Mouse (Mus musculus): ENCODE results near the gene Grm5. TPM values are rescaled to one million over a fixed set of nuclear protein-coding genes. Genes with fewer than 3 reads are reported as not detected.

Gene Grm5
- polyA plus RNA-seq, 1 experiment: not detected

GRCm38 (mm10) chr7:87834669-87835068, 250.7 kb downstream of the Grm5 start:
- WGBS: 90% methylated on average over 4 of the region's 4 CpGs
- H3K36me3 ChIP-seq (ENCODE audit: control insufficient read depth, insufficient read depth, low read length): no peaks in the 10 kb centered on the region
- no peaks in the 10 kb centered on the region for H3K4me1 ChIP-seq (replicated peaks; ENCODE audit: control insufficient read depth, insufficient read depth, low read length)
- TF ChIP-seq POLR2A (IDR thresholded peaks at IDR 0.05; ENCODE audit: control insufficient read depth, extremely low read depth, insufficient read depth, low read length, poor library complexity): no peak
- no peak for TF ChIP-seq CTCF (IDR thresholded peaks at IDR 0.05; ENCODE audit: borderline replicate concordance, control insufficient read depth, extremely low read depth, insufficient read depth, low read length, poor library complexity)
- no peak overlapping the region for H3K27ac ChIP-seq (ENCODE audit: control insufficient read depth, insufficient read depth, low read length)
- H3K4me3 ChIP-seq (ENCODE audit: control insufficient read depth, insufficient read depth, low read length): no peak overlapping the region
- no peak for DNase-seq
- no peaks in the 10 kb centered on the region for H3K27me3 ChIP-seq (ENCODE audit: control insufficient read depth, insufficient read depth, low read length)

GRCm38 (mm10) chr7:87838579-87838978, 254.6 kb downstream of the Grm5 start:
- no peak overlapping the region for H3K27ac ChIP-seq (ENCODE audit: control insufficient read depth, insufficient read depth, low read length)
- no peak for TF ChIP-seq CTCF (IDR thresholded peaks at IDR 0.05; ENCODE audit: borderline replicate concordance, control insufficient read depth, extremely low read depth, insufficient read depth, low read length, poor library complexity)
- TF ChIP-seq POLR2A (IDR thresholded peaks at IDR 0.05; ENCODE audit: control insufficient read depth, extremely low read depth, insufficient read depth, low read length, poor library complexity): no peak
- WGBS: 83% methylated on average over 1 of the region's 1 CpGs
- H3K27me3 ChIP-seq (ENCODE audit: control insufficient read depth, insufficient read depth, low read length): no peaks in the 10 kb centered on the region
- H3K4me3 ChIP-seq (ENCODE audit: control insufficient read depth, insufficient read depth, low read length): no peak overlapping the region
- H3K4me1 ChIP-seq (replicated peaks; ENCODE audit: control insufficient read depth, insufficient read depth, low read length): no peaks in the 10 kb centered on the region
- DNase-seq: no peak
- H3K36me3 ChIP-seq (ENCODE audit: control insufficient read depth, insufficient read depth, low read length): no peaks in the 10 kb centered on the region

- no peaks in the 10 kb centered on the region for H3K4me1 ChIP-seq (replicated peaks; ENCODE audit: control insufficient read depth, insufficient read depth, low read length)
- no peaks in the 10 kb centered on the region for H3K27me3 ChIP-seq (ENCODE audit: control insufficient read depth, insufficient read depth, low read length)
- no peak overlapping the region for H3K27ac ChIP-seq (ENCODE audit: control insufficient read depth, insufficient read depth, low read length)
- DNase-seq: no peak
- no peak overlapping the region for H3K4me3 ChIP-seq (ENCODE audit: control insufficient read depth, insufficient read depth, low read length)
- no peak for TF ChIP-seq POLR2A (IDR thresholded peaks at IDR 0.05; ENCODE audit: control insufficient read depth, extremely low read depth, insufficient read depth, low read length, poor library complexity)
- no peak for TF ChIP-seq CTCF (IDR thresholded peaks at IDR 0.05; ENCODE audit: borderline replicate concordance, control insufficient read depth, extremely low read depth, insufficient read depth, low read length, poor library complexity)
- H3K36me3 ChIP-seq (ENCODE audit: control insufficient read depth, insufficient read depth, low read length): no peaks in the 10 kb centered on the region
These were observed 259.5 kb downstream of the Grm5 start for GRCm38 (mm10) chr7:87843496-87843895.

GRCm38 (mm10) chr7:87846082-87846481, 262.1 kb downstream of the Grm5 start:
- H3K27me3 ChIP-seq (ENCODE audit: control insufficient read depth, insufficient read depth, low read length): no peaks in the 10 kb centered on the region
- TF ChIP-seq POLR2A (IDR thresholded peaks at IDR 0.05; ENCODE audit: control insufficient read depth, extremely low read depth, insufficient read depth, low read length, poor library complexity): no peak
- no peak for TF ChIP-seq CTCF (IDR thresholded peaks at IDR 0.05; ENCODE audit: borderline replicate concordance, control insufficient read depth, extremely low read depth, insufficient read depth, low read length, poor library complexity)
- no peaks in the 10 kb centered on the region for H3K4me1 ChIP-seq (replicated peaks; ENCODE audit: control insufficient read depth, insufficient read depth, low read length)
- no peaks in the 10 kb centered on the region for H3K36me3 ChIP-seq (ENCODE audit: control insufficient read depth, insufficient read depth, low read length)
- H3K4me3 ChIP-seq (ENCODE audit: control insufficient read depth, insufficient read depth, low read length): no peak overlapping the region
- H3K27ac ChIP-seq (ENCODE audit: control insufficient read depth, insufficient read depth, low read length): no peak overlapping the region
- no peak for DNase-seq

- DNase-seq: no peak
- Histone ChIP-seq H3K36me3 (ENCODE audit: control insufficient read depth, insufficient read depth, low read length) (no peaks in the 10 kb centered on the region), H3K4me1 (replicated peaks; ENCODE audit: control insufficient read depth, insufficient read depth, low read length) (no peaks in the 10 kb centered on the region), H3K27me3 (ENCODE audit: control insufficient read depth, insufficient read depth, low read length) (no peaks in the 10 kb centered on the region), H3K4me3 (ENCODE audit: control insufficient read depth, insufficient read depth, low read length) (no peak overlapping the region), H3K27ac (ENCODE audit: control insufficient read depth, insufficient read depth, low read length) (no peak overlapping the region)
- no peak for TF ChIP-seq POLR2A (IDR thresholded peaks at IDR 0.05; ENCODE audit: control insufficient read depth, extremely low read depth, insufficient read depth, low read length, poor library complexity)
- TF ChIP-seq CTCF (IDR thresholded peaks at IDR 0.05; ENCODE audit: borderline replicate concordance, control insufficient read depth, extremely low read depth, insufficient read depth, low read length, poor library complexity): no peak
- WGBS: 24% methylated on average over 5 of the region's 5 CpGs
These were observed 342.0 kb downstream of the Grm5 start for GRCm38 (mm10) chr7:87925956-87926355.

- Histone ChIP-seq H3K4me1 (replicated peaks; ENCODE audit: control insufficient read depth, insufficient read depth, low read length) (no peaks in the 10 kb centered on the region), H3K27ac (ENCODE audit: control insufficient read depth, insufficient read depth, low read length) (no peak overlapping the region), H3K4me3 (ENCODE audit: control insufficient read depth, insufficient read depth, low read length) (no peak overlapping the region), H3K27me3 (ENCODE audit: control insufficient read depth, insufficient read depth, low read length) (no peaks in the 10 kb centered on the region), H3K36me3 (ENCODE audit: control insufficient read depth, insufficient read depth, low read length) (no peaks in the 10 kb centered on the region)
- 96% methylated on average over 1 of the region's 1 CpGs for WGBS
- DNase-seq: no peak
- no peak for TF ChIP-seq CTCF (IDR thresholded peaks at IDR 0.05; ENCODE audit: borderline replicate concordance, control insufficient read depth, extremely low read depth, insufficient read depth, low read length, poor library complexity)
- no peak for TF ChIP-seq POLR2A (IDR thresholded peaks at IDR 0.05; ENCODE audit: control insufficient read depth, extremely low read depth, insufficient read depth, low read length, poor library complexity)
These were observed 353.4 kb downstream of the Grm5 start for GRCm38 (mm10) chr7:87937415-87937814.

- H3K4me3 ChIP-seq (ENCODE audit: control insufficient read depth, insufficient read depth, low read length): no peak overlapping the region
- no peak for DNase-seq
- 11% methylated on average over 5 of the region's 5 CpGs for WGBS
These were observed 354.3 kb downstream of the Grm5 start for GRCm38 (mm10) chr7:87938265-87938664.

More at GRCm38 (mm10) chr7:87938265-87938664, 354.3 kb downstream of the Grm5 start:
- H3K27ac ChIP-seq (ENCODE audit: control insufficient read depth, insufficient read depth, low read length): no peak overlapping the region
- TF ChIP-seq CTCF (IDR thresholded peaks at IDR 0.05; ENCODE audit: borderline replicate concordance, control insufficient read depth, extremely low read depth, insufficient read depth, low read length, poor library complexity) (no peak), POLR2A (IDR thresholded peaks at IDR 0.05; ENCODE audit: control insufficient read depth, extremely low read depth, insufficient read depth, low read length, poor library complexity) (no peak)
- no peaks in the 10 kb centered on the region for H3K36me3 ChIP-seq (ENCODE audit: control insufficient read depth, insufficient read depth, low read length)
- H3K27me3 ChIP-seq (ENCODE audit: control insufficient read depth, insufficient read depth, low read length): no peaks in the 10 kb centered on the region
- H3K4me1 ChIP-seq (replicated peaks; ENCODE audit: control insufficient read depth, insufficient read depth, low read length): no peaks in the 10 kb centered on the region

Data from thymus, adult 2 months (tissue).